15 mouse cellular contexts compared by ENCODE assay signal in genomic region chr13:43849816-43850215, GRCm38 (mm10).
"Had no signal": no experiment of that assay in that cellular context is flagged by ENCODE, and none has a peak within 500 bp of the region (broad histone marks: within the 10 kb centered on the region; RNA-seq: fewer than 3 reads in every experiment).

No protein-coding gene starts in this region.

- H3K36me3 ChIP-seq: intestine, embryonic 15.5 days; limb, embryonic 13.5 days; midbrain, embryonic 10.5 days; stomach, embryonic 15.5 days had no signal

- H3K9me3 ChIP-seq: intestine, embryonic 15.5 days; limb, embryonic 13.5 days; midbrain, embryonic 10.5 days; stomach, embryonic 15.5 days had no signal

- H3K27me3 ChIP-seq: intestine, embryonic 15.5 days; stomach, embryonic 15.5 days had no signal

- H3K4me1 ChIP-seq: intestine, embryonic 15.5 days; stomach, embryonic 15.5 days had no signal

- H3K27ac ChIP-seq: intestine, embryonic 15.5 days; limb, embryonic 13.5 days; liver, embryonic 14.5 days; midbrain, embryonic 10.5 days; stomach, embryonic 15.5 days had no signal

- H3K4me3 ChIP-seq: intestine, embryonic 15.5 days; limb, embryonic 13.5 days; midbrain, embryonic 10.5 days; myocyte; stomach, embryonic 15.5 days had no signal

- DNase-seq: kidney, adult 18-20 months; kidney, postnatal 36 days; left cerebral cortex, postnatal 4 days; lung, adult 18-20 months; midbrain, embryonic 14.5 days; right cerebral cortex, postnatal 4 days; spleen, adult 18-20 months; thymus, adult 2 months; thymus, postnatal 25 days had no signal

- ATAC-seq: intestine, embryonic 15.5 days had no signal
